Mouse (Mus musculus): Measurements from ENCODE around the gene Mogs. TPM values are rescaled to one million over a fixed set of nuclear protein-coding genes. Genes with fewer than 3 reads are reported as not detected.

Gene Mogs
- polyA plus RNA-seq, 1 experiment from 2014 or later, result 21.9 TPM

DNA sequence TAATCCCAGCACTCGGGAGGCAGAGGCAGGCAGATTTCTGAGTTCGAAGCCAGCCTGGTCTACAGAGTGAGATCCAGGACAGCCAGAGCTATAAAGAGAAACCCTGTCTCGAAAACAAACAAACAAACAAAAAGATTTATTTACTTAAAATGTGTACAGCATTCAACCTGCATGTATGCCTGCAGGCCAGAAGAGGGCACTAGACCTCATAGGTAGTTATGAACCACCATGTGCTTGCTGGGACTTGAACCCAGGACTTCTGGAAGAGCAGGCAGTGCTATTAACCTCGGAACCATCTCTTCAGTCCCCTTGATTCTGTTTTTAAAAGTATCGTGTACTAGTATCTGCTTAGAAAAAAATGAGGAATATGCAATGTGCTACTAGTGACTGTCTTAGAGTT is 12.1 kb downstream of the Mogs start:
- no peaks in the 10 kb centered on the region for H3K27me3 ChIP-seq (ENCODE audit: control insufficient read depth, insufficient read depth, low read length)
- WGBS, result 92% methylated on average over 5 of the region's 5 CpGs
- H3K4me3 ChIP-seq (ENCODE audit: low read depth, low read length), result no peak overlapping the region
- no peaks in the 10 kb centered on the region for H3K36me3 ChIP-seq (ENCODE audit: control insufficient read depth, insufficient read depth, low read length)
- no peaks in the 10 kb centered on the region for H3K9me3 ChIP-seq (ENCODE audit: control insufficient read depth, low read length)
- no peak overlapping the region for H3K4me2 ChIP-seq (ENCODE audit: low read depth, low read length)
- H3K27ac ChIP-seq (ENCODE audit: low read depth, low read length), result no peak overlapping the region
- no peak overlapping the region for H3K9ac ChIP-seq (replicated peaks; ENCODE audit: low read depth, low read length)
- no peak for ATAC-seq (ENCODE audit: low read depth)
- peaks cover 21% of the 10 kb centered on the region for H3K4me1 ChIP-seq (ENCODE audit: control insufficient read depth, insufficient read depth, low read length)

DNA sequence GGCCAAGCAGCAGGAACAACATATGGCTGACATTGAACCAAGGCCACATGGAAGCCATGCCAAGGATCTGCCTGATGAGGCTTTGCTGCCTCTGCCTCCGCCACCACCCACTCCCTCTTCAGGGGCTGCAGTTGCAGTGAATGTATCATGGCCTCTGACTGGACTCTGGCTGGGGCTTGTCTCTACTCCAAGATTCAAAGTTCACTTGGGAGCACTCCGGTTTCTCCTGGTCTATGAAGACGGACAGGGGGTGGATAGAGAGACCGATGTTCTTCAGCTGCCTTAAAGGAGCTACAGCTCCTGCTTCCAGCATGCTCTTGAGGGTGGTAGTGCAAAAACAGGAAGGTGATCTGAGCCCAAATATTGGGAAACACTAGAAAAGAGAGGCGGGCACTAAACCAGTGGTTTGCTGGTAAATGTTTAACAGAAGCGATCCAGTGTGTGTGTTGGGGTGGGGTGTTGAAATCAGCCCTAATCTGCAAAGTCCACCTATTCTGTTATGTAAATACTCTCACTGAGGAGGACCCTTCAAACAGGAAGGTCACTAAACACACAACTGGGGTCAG is 16.3 kb downstream of the Mogs start:
- Histone ChIP-seq H3K4me3 (ENCODE audit: low read depth, low read length) (no peak overlapping the region), H3K27me3 (ENCODE audit: control insufficient read depth, insufficient read depth, low read length) (no peaks in the 10 kb centered on the region), H3K27ac (ENCODE audit: low read depth, low read length) (no peak overlapping the region), H3K36me3 (ENCODE audit: control insufficient read depth, insufficient read depth, low read length) (no peaks in the 10 kb centered on the region), H3K4me2 (ENCODE audit: low read depth, low read length) (no peak overlapping the region), H3K4me1 (ENCODE audit: control insufficient read depth, insufficient read depth, low read length) (peaks cover 5% of the 10 kb centered on the region; the same call in 1 of the 2 replicates), H3K9me3 (ENCODE audit: control insufficient read depth, low read length) (no peaks in the 10 kb centered on the region), H3K9ac (replicated peaks; ENCODE audit: low read depth, low read length) (no peak overlapping the region)
- WGBS, result 83% methylated on average over 6 of the region's 6 CpGs
- no peak for ATAC-seq (ENCODE audit: low read depth)

DNA sequence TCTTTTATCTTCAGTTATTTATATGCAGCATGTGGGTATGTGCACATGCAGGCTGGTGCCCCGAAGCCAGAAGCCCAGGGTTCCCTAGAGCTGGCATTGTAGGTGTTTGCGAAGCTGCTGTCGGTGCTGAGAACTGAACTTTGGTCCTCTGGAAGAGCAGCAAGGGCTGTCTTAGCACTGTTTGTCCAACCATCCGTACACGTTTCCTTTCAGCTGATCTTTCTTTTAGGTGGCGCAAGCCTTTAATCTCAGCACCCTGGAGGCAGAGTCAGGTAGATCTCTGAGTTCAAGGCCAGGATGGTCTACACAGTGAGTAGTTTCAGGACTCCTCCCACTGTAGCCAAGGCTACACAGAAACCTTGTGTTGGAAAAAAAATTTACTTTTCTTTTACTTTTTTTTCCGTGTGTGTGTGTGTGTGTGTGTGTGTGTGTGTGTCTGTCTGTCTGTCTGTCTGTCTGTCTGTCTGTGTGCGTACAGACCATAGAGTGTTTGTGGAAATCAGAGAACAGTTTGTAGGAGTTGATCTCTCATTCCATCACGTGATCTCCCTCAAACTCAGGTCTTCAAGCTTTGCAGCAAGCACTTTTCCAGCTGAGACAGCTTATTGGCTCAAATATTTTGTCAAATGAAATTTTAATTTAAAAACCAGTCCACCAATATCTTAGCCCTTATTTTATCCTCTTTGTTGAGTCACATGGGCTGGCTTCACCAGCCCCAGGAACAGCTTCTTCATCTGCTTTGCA is 17.1 kb downstream of the Mogs start:
- WGBS, result 85% methylated on average over 9 of the region's 9 CpGs

DNA sequence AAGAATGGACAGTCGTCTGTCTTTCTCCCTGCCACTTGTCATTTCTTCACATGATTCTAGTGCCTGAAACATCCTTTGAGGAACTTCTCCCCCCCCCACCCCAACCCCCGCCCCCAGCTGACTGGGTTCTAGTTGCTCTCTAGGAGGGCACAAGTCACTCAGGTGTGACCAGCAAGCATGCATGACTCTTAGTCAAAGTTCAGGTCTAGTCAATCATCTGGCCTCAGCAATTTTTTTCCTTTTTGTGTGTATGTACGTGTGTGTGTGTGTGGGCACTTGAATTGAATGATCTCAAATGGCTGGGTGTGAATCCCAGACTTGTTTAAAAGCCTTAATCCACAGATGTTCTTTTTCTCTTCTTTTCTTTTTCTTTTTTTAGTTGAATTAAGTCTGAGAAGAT is 18.9 kb downstream of the Mogs start:
- Histone ChIP-seq H3K4me3 (ENCODE audit: low read depth, low read length) (no peak overlapping the region), H3K27ac (ENCODE audit: low read depth, low read length) (no peak overlapping the region), H3K9me3 (ENCODE audit: control insufficient read depth, low read length) (no peaks in the 10 kb centered on the region), H3K4me1 (ENCODE audit: control insufficient read depth, insufficient read depth, low read length) (peaks cover 5% of the 10 kb centered on the region; the same call in 1 of the 2 replicates), H3K27me3 (ENCODE audit: control insufficient read depth, insufficient read depth, low read length) (no peaks in the 10 kb centered on the region), H3K4me2 (ENCODE audit: low read depth, low read length) (no peak overlapping the region), H3K36me3 (ENCODE audit: control insufficient read depth, insufficient read depth, low read length) (no peaks in the 10 kb centered on the region), H3K9ac (replicated peaks; ENCODE audit: low read depth, low read length) (no peak overlapping the region)
- 77% methylated on average over 3 of the region's 3 CpGs for WGBS
- no peak for ATAC-seq (ENCODE audit: low read depth)

More for the DNA sequence above, 17.1 kb downstream of the Mogs start:
- Histone ChIP-seq H3K4me2 (ENCODE audit: low read depth, low read length) (no peak overlapping the region), H3K9ac (replicated peaks; ENCODE audit: low read depth, low read length) (no peak overlapping the region), H3K27ac (ENCODE audit: low read depth, low read length) (no peak overlapping the region), H3K27me3 (ENCODE audit: control insufficient read depth, insufficient read depth, low read length) (no peaks in the 10 kb centered on the region), H3K36me3 (ENCODE audit: control insufficient read depth, insufficient read depth, low read length) (no peaks in the 10 kb centered on the region), H3K9me3 (ENCODE audit: control insufficient read depth, low read length) (no peaks in the 10 kb centered on the region), H3K4me1 (ENCODE audit: control insufficient read depth, insufficient read depth, low read length) (peaks cover 5% of the 10 kb centered on the region; the same call in 1 of the 2 replicates), H3K4me3 (ENCODE audit: low read depth, low read length) (no peak overlapping the region)
- no peak for ATAC-seq (ENCODE audit: low read depth)

DNA sequence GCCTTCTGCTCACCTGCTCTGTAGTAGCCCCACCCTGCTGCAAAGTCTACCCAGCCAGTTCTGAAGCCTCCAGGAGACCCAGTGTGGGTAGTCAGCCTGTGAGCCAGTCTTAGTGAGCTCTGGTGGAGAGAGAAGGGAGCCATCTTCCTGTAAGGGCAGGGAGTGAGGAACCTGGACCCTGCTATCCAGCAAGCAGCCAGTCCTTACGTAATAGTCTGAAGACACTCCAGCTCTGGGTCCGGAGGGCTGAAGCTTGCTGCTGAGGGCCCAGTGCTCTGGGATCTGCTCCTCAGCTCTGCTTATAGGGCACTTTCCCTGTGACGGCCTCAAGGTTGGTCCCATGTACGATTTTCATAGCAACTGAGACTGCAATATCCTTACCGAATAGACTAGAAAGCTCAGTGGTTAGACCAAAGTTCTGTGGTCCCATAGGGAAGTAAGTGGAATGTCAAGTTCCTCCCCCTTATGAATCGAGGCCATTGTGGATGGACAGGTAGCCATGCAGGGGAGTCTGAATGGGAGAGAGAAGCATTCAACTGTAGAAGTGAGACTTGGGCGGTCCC is 19.7 kb downstream of the Mogs start, which contains the start of gene Rtkn:
Gene Rtkn, plus strand, starts transcription at position 513 of the 563 bp plus-strand sequence.
- no peak for ATAC-seq (ENCODE audit: low read depth)
- H3K4me3 ChIP-seq (ENCODE audit: low read depth, low read length), result peak within 1 kb of the TSS; percentile 7; the same call in 1 of the 2 replicates
- peak within 1 kb of the TSS; percentile 50; the same call in 1 of the 2 replicates for H3K4me2 ChIP-seq (ENCODE audit: low read depth, low read length)
- 69% methylated on average over 7 of the region's 7 CpGs for WGBS
- no peaks in the 10 kb centered on the region for H3K9me3 ChIP-seq (ENCODE audit: control insufficient read depth, low read length)
- peak within 1 kb of the TSS; percentile 21; the same call in 1 of the 2 replicates for H3K9ac ChIP-seq (replicated peaks; ENCODE audit: low read depth, low read length)
- no peaks in the 10 kb centered on the region for H3K36me3 ChIP-seq (ENCODE audit: control insufficient read depth, insufficient read depth, low read length)
- H3K4me1 ChIP-seq (ENCODE audit: control insufficient read depth, insufficient read depth, low read length), result peaks cover 5% of the 10 kb centered on the region; the same call in 1 of the 2 replicates
- no peaks in the 10 kb centered on the region for H3K27me3 ChIP-seq (ENCODE audit: control insufficient read depth, insufficient read depth, low read length)
- no peak within 1 kb of the TSS for H3K27ac ChIP-seq (ENCODE audit: low read depth, low read length)

DNA sequence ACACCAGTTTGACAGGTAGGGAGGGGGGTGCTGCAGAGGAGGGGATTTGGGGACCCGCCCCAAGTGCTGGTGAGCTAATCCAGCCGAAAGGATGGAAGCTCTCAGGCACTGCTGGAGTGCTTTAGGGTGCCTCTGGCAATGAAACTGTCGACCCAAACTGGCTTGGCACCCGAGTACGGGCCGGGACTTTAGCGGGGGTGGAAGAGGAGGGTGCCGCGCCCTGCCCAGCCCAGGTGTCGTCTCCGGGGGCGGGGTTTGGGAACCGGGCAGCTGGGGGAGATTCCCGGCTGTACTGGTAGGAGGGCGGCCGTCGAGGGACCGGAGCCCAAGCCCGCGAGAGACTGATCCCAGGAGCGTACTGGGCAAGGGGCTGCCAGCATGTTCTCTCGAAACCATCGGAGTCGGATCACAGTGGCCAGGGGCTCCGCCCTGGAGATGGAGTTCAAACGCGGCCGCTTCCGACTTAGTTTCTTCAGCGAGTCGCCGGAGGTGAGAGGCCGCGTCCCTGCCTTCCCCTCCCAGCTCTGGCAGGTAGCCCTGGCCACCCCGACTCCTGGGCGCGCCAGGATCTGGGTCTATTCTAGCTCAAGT is 20.4 kb downstream of the Mogs start:
- no peaks in the 10 kb centered on the region for H3K36me3 ChIP-seq (ENCODE audit: control insufficient read depth, insufficient read depth, low read length)
- H3K4me2 ChIP-seq (ENCODE audit: low read depth, low read length), result peak overlapping the region; percentile 50; the same call in 1 of the 2 replicates
- peak overlapping the region; percentile 21; the same call in 1 of the 2 replicates for H3K9ac ChIP-seq (replicated peaks; ENCODE audit: low read depth, low read length)
- no peak overlapping the region for H3K27ac ChIP-seq (ENCODE audit: low read depth, low read length)
- H3K27me3 ChIP-seq (ENCODE audit: control insufficient read depth, insufficient read depth, low read length), result no peaks in the 10 kb centered on the region
- WGBS, result 6% methylated on average over 37 of the region's 37 CpGs
- no peak for ATAC-seq (ENCODE audit: low read depth)
- peak overlapping the region; percentile 7; the same call in 1 of the 2 replicates for H3K4me3 ChIP-seq (ENCODE audit: low read depth, low read length)
- H3K4me1 ChIP-seq (ENCODE audit: control insufficient read depth, insufficient read depth, low read length), result peaks cover 5% of the 10 kb centered on the region; the same call in 1 of the 2 replicates
- H3K9me3 ChIP-seq (ENCODE audit: control insufficient read depth, low read length), result no peaks in the 10 kb centered on the region

DNA sequence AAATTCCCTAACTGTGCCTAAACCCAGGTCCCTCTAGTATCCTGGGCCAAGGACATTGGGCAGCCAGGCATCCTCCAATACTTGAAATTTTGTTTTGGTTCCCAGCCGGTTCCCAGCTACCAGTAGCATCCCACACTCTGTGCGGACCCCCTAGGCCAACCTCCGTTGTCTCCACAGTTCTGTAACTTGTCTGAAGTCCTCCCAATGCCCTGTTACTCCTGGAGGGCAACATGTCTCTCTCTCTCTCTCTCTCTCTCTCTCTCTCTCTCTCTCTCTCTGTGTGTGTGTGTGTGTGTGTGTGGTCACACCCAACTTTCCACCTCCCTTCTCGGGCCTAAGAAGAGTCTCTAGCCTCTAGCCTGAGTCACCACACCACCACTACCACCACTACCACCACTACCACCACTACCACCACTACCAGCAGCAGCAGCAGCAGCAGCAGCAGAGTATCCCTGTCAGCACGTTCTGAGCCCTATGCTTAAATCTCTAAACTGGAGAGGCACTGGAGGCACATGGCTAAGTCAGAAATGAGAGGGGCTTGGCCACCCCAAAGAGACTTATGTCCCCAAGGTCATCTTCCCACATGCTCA is 21.1 kb downstream of the Mogs start:
- H3K9ac ChIP-seq (replicated peaks; ENCODE audit: low read depth, low read length), result peak overlapping the region; percentile 58
- H3K4me1 ChIP-seq (ENCODE audit: control insufficient read depth, insufficient read depth, low read length), result peaks cover 5% of the 10 kb centered on the region; the same call in 1 of the 2 replicates
- 16% methylated on average over 5 of the region's 5 CpGs for WGBS
- no peaks in the 10 kb centered on the region for H3K9me3 ChIP-seq (ENCODE audit: control insufficient read depth, low read length)
- peak overlapping the region; percentile 85 for H3K27ac ChIP-seq (ENCODE audit: low read depth, low read length)
- peak; percentile 2; the same call in 1 of the 2 replicates for ATAC-seq (ENCODE audit: low read depth)
- no peaks in the 10 kb centered on the region for H3K36me3 ChIP-seq (ENCODE audit: control insufficient read depth, insufficient read depth, low read length)
- H3K4me3 ChIP-seq (ENCODE audit: low read depth, low read length), result peak overlapping the region; percentile 29
- peak overlapping the region; percentile 50 for H3K4me2 ChIP-seq (ENCODE audit: low read depth, low read length)
- no peaks in the 10 kb centered on the region for H3K27me3 ChIP-seq (ENCODE audit: control insufficient read depth, insufficient read depth, low read length)

DNA sequence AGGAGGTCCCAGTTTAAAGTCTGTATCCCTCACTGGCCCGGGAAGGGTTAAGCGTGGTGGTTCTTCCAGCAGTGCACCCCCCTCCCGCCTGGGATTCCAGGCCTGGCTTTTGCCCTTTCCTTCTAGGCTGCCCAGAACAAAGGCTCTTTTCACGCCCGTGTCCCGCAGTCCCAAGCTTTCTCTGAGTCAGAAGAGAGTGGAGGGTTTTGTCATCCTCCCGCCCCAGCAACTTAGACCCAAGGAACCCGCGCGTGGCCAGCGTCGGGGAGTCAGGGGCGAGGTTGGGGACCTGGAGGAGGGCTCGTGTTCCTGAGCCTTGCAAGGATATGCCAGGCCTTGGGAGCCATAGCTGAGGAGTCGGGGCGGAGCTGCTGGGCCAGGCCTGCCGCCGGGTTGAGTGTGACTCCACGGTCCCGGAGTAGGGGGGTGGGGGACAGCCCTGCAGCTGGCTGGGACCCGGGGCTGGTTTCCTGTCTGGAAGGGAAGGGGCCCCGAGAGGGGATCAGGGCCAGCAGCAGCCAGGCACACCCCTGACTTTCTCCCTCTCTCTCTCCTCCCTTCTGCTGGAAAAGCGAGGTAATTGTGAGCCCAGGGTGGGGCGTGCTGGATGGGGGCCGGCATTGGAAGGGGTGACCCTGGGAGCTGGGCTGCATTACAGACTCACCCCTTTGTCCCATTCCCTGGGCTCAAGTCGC is 21.7 kb downstream of the Mogs start:
- H3K4me3 ChIP-seq (ENCODE audit: low read depth, low read length), result peak overlapping the region; percentile 29
- H3K27ac ChIP-seq (ENCODE audit: low read depth, low read length), result peak overlapping the region; percentile 85
- H3K9me3 ChIP-seq (ENCODE audit: control insufficient read depth, low read length), result no peaks in the 10 kb centered on the region
- peaks cover 8% of the 10 kb centered on the region for H3K4me1 ChIP-seq (ENCODE audit: control insufficient read depth, insufficient read depth, low read length)
- H3K36me3 ChIP-seq (ENCODE audit: control insufficient read depth, insufficient read depth, low read length), result no peaks in the 10 kb centered on the region
- peak overlapping the region; percentile 58 for H3K9ac ChIP-seq (replicated peaks; ENCODE audit: low read depth, low read length)
- peak; percentile 74 for ATAC-seq (ENCODE audit: low read depth)
- 1% methylated on average over 26 of the region's 26 CpGs for WGBS
- H3K4me2 ChIP-seq (ENCODE audit: low read depth, low read length), result peak overlapping the region; percentile 50
- no peaks in the 10 kb centered on the region for H3K27me3 ChIP-seq (ENCODE audit: control insufficient read depth, insufficient read depth, low read length)
